Mouse (Mus musculus) spleen, postnatal 36 days (tissue): ENCODE measurements around the gene Zfp683.

Experiments used
- DNase-seq, 2 experiments: peaks; one replicate each; pipeline ENCODE4 v3.0.0; 2022; ENCODE audit warnings: low spot score in 2 of 2, mixed read lengths in 1 of 2

Zfp683 gene

GRCm38 (mm10) chr4:134053538-134053937 is at the start of gene Zfp683:
Gene Zfp683, plus strand, starts transcription at chr4:134053838.
- no peak for DNase-seq

- DNase-seq = peak in 1 of 2 experiments; percentile 22
These were observed 47.9 kb upstream of the Zfp683 start for GRCm38 (mm10) chr4:134005581-134006358.

- DNase-seq = no peak
These were observed 46.8 kb upstream of the Zfp683 start for GRCm38 (mm10) chr4:134006845-134007244.

- no peak for DNase-seq
These were observed 43.9 kb upstream of the Zfp683 start for GRCm38 (mm10) chr4:134009709-134010108.

GRCm38 (mm10) chr4:134011450-134012414 is 41.9 kb upstream of the Zfp683 start:
- no peak for DNase-seq

GRCm38 (mm10) chr4:134012858-134013528 is 40.6 kb upstream of the Zfp683 start:
- DNase-seq = no peak

GRCm38 (mm10) chr4:134016208-134016607 is 37.4 kb upstream of the Zfp683 start:
- DNase-seq = no peak

GRCm38 (mm10) chr4:134016767-134017166 is 36.9 kb upstream of the Zfp683 start:
- DNase-seq = no peak

- DNase-seq = no peak
These were observed 36.3 kb upstream of the Zfp683 start for GRCm38 (mm10) chr4:134017201-134017865.

GRCm38 (mm10) chr4:134018038-134018778 is 35.4 kb upstream of the Zfp683 start:
- no peak for DNase-seq

GRCm38 (mm10) chr4:134018779-134019145 is 34.9 kb upstream of the Zfp683 start, which contains the start of gene Lin28a:
Gene Lin28a, minus strand, starts transcription at chr4:134018841.
- no peak for DNase-seq

GRCm38 (mm10) chr4:134019210-134019609 is 34.4 kb upstream of the Zfp683 start:
- DNase-seq = no peak

GRCm38 (mm10) chr4:134019641-134020351 is 33.8 kb upstream of the Zfp683 start:
- DNase-seq = no peak

- DNase-seq = peak in 1 of 2 experiments; percentile 50
These were observed 33.0 kb upstream of the Zfp683 start for GRCm38 (mm10) chr4:134020621-134021020.

GRCm38 (mm10) chr4:134025802-134026201 is 27.8 kb upstream of the Zfp683 start:
- no peak for DNase-seq

- DNase-seq = peak; percentile 57 to 66
These were observed 17.7 kb upstream of the Zfp683 start for GRCm38 (mm10) chr4:134035953-134036352.

GRCm38 (mm10) chr4:134041317-134042123 is 12.1 kb upstream of the Zfp683 start:
- peak in 1 of 2 experiments; percentile 27 for DNase-seq

GRCm38 (mm10) chr4:134043041-134043440 is 10.6 kb upstream of the Zfp683 start:
- DNase-seq = peak; percentile 23 to 27

- no peak for DNase-seq
These were observed 6.0 kb upstream of the Zfp683 start for GRCm38 (mm10) chr4:134047648-134048047.
